Mouse (Mus musculus) layer of hippocampus, postnatal 10 days (tissue): ENCODE measurements around the gene Dip2b. TPM values are rescaled to one million over a fixed set of nuclear protein-coding genes. Genes with fewer than 3 reads are reported as not detected.
A peak's percentile ranks its signal among the peaks of the same experiment; 100 is the strongest.

ENCODE experiments used
- DNase-seq, 2 experiments: peaks; one replicate each; pipeline ENCODE4 v3.0.0; 2021; ENCODE audit warnings: low spot score in 2 of 2
- long read RNA-seq: library from polyadenylated mRNA; stranded (forward); transcript quantifications from one replicate; pipeline ENCODE4 v2.0.0, GENCODE M21; 2023
- total RNA-seq, 2 experiments: library from RNA; stranded (reverse); gene quantifications; 2 replicates each; pipeline ENCODE4 v1.2.3; 2021

Gene Dip2b
- 10 to 100 TPM; 48.7 to 51.0 TPM for total RNA-seq
- long read RNA-seq, partial matches to known transcripts: 3 of 7 reads
- long read RNA-seq, other reads (novel, unspliced or antisense): 4 of 7 reads

GRCm38 (mm10) chr15:100038470-100038971, at the start of gene Dip2b:
Gene Dip2b, plus strand, starts transcription at chr15:100038664.
- peak; percentile 98 to 99 for DNase-seq

- no peak for DNase-seq
These were observed 45.4 kb upstream of the Dip2b start for GRCm38 (mm10) chr15:99993100-99993499.

- DNase-seq: no peak
These were observed 41.2 kb upstream of the Dip2b start for GRCm38 (mm10) chr15:99997114-99997804.

- no peak for DNase-seq
These were observed 39.1 kb upstream of the Dip2b start for GRCm38 (mm10) chr15:99999390-99999789.

GRCm38 (mm10) chr15:100004677-100005273, 33.7 kb upstream of the Dip2b start:
- DNase-seq: no peak

- no peak for DNase-seq
These were observed 32.3 kb upstream of the Dip2b start for GRCm38 (mm10) chr15:100006180-100006579.

GRCm38 (mm10) chr15:100018280-100018899, 20.1 kb upstream of the Dip2b start:
- no peak for DNase-seq

- no peak for DNase-seq
These were observed 17.3 kb upstream of the Dip2b start for GRCm38 (mm10) chr15:100021175-100021574.

GRCm38 (mm10) chr15:100022923-100023322, 15.5 kb upstream of the Dip2b start:
- DNase-seq: peak; percentile 47 to 58

GRCm38 (mm10) chr15:100025076-100025834, 13.2 kb upstream of the Dip2b start:
- DNase-seq: no peak

GRCm38 (mm10) chr15:100028133-100028532, 10.3 kb upstream of the Dip2b start:
- no peak for DNase-seq

- no peak for DNase-seq
These were observed 9.0 kb upstream of the Dip2b start for GRCm38 (mm10) chr15:100029497-100029896.

GRCm38 (mm10) chr15:100029900-100030299, 8.6 kb upstream of the Dip2b start:
- no peak for DNase-seq

- no peak for DNase-seq
These were observed 5.9 kb upstream of the Dip2b start for GRCm38 (mm10) chr15:100032546-100032945.

GRCm38 (mm10) chr15:100039001-100039701, 687 bp downstream of the Dip2b start:
- DNase-seq: peak; percentile 55 to 66

GRCm38 (mm10) chr15:100040541-100041266, 2.2 kb downstream of the Dip2b start:
- DNase-seq: peak in 1 of 2 experiments; percentile 13

- DNase-seq: no peak
These were observed 3.0 kb downstream of the Dip2b start for GRCm38 (mm10) chr15:100041267-100042047.

GRCm38 (mm10) chr15:100042048-100042400, 3.6 kb downstream of the Dip2b start:
- DNase-seq: no peak

- no peak for DNase-seq
These were observed 7.1 kb downstream of the Dip2b start for GRCm38 (mm10) chr15:100045576-100045975.
